Mouse (Mus musculus) kidney, postnatal 25 days (tissue): ENCODE measurements around the gene Zer1.

ENCODE experiments used
- DNase-seq, 2 experiments: peaks; one replicate each; pipeline ENCODE4 v3.0.0; 2021; ENCODE audit warnings: mixed read lengths in 2 of 2

The Zer1 gene

DNA sequence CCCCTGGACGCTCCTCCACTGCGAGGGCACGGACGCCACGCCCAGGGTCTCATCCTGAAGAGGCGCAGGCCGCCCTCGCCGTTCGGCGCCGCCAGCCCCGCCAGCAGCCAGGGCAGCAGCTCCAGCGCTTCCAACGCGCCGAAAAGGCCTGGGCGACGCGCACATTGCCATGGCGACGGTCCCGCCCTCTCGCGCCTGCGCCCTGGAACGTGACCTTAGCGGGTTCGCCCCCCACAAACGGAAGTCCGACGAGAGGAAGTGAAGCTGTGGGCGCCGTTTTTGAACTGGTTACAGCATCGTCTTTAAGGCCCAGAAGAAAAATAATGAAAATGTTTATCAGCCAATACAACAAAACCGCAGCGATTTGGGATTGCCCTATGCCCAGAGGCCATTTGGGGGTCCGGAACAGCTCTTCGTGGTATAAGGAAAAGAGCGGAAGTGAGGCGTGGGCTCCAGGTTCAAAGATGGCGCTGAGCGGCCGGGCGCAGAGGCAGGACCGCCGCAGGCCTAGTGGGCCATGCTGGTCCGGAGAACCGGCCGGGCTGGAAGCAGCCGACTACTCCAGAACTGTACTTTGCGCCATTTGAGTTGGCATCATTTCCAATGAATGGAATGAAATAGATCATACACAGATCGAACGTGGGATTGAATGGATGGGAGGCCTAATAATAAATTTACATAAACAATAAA lies 75.5 kb downstream of the Zer1 start, which contains the start of gene Wdr34:
Gene Wdr34 (minus strand): TSS at position 183 of the 690 bp plus-strand sequence.
- DNase-seq: peak; percentile 98

DNA sequence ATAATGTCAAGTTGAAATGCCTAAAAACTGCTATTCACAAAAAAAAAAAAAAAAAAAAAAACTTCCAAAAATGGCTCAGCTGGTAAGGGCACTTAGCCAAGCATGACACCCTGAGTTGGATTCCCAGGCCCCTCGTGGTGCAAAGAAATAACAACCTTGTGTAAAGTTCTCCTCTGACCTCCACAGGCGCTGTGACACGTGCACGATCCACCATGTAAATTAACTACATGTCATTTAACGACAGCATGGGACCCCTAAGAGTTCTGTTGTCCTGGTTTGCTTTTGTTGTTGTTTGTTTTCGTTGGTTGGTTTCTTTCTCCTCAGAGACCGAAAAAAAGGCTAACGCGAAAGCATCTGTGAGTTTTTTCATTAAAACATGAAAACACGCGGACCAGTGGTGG lies 76.3 kb downstream of the Zer1 start:
- DNase-seq: no peak
